Mouse (Mus musculus) frontal cortex, postnatal 36 days (tissue): ENCODE measurements at regions not wholly inside any gene's neighbourhood (a gene's known extent, or its start where the extent isn't known, plus 50 kb on each side); places are given as distances from the start of the nearest gene placed in this dataset.

ENCODE experiments used
- DNase-seq, 2 experiments: peaks; one replicate each; pipeline ENCODE4 v3.0.0; 2022; ENCODE audit warnings: low spot score in 2 of 2

DNA sequence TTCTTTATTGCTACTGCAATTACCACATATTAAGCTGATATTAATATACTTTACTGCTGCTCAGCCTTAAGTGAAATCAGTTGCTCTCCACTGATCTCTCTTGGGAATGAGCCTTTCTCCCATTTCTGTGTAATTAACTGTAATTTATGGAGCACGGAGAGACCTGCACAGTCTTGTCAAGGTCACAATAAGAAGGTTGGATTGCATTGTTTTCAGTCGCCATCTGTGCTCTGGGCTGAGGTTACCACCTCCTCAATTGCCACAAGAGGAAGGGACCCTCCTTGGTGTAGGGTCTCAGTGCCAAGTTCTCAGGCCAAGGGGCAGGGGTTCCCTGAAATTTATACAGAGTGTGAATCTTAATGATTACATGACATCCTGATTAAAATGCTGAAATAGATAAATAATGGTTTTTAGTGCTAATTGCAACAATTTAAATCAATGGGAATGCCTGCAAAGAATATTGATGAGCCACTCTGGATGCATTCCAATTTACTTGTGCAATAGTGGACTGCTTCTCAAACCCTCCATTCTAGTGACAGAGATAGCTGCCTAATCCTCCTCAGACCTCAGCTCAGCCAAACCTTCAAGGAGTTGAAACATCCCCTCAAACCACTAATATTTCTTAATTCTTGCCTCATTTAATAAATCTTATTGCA is 332.3 kb downstream of the Mat2b start:
- no peak for DNase-seq
